In the genomic region with DNA sequence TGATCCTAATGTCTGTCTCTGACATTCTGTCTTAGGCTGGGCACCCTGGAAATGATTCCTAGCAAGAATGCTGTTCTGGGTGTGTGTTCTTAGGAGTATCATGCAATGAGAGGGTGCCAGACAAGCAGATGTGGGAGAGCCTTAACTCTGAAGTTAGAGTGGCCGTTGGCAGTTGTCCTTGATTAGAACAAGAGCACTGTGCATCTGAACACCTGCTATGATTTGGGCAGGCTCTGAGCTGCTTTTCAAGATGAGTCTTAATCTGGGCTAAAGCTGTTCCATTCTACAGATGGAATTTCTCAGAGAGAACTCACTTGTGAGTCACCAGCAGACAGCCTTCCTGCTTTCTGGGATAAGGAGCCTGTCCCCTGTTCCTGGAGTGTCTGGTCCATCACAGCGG, we compare ENCODE assay signal across 25 mouse cellular contexts.
DNase-seq lines count a peak whose midpoint lies in the region; ATAC-seq and TF ChIP-seq lines count a peak whose summit lies in the region.
"Had no signal": no experiment of that assay in that cellular context is flagged by ENCODE, and none has a peak within 500 bp of the region (broad histone marks: within the 10 kb centered on the region; RNA-seq: fewer than 3 reads in every experiment).

No protein-coding gene starts in this region.

- no peak for TF ChIP-seq POLR2A in thymus, adult 2 months (IDR thresholded peaks at IDR 0.05; ENCODE audit: control insufficient read depth, extremely low read depth, insufficient read depth, low read length, poor library complexity)

- peak; percentile 55 for DNase-seq in heart, adult 11 months
- DNase-seq in thymus, adult 2 months = peak; percentile 55
- DNase-seq in thymus, postnatal 4 days = no peak
- peak; percentile 62 for DNase-seq in thymus, postnatal 0 days (ENCODE audit: low spot score)
- peak; percentile 68 for DNase-seq in thymus, postnatal 25 days
- no peak for DNase-seq in lung, adult 18-20 months
- DNase-seq in adrenal gland, adult 2 months = no peak
- DNase-seq: adrenal gland, adult 8-10 months; adrenal gland, postnatal 14 days; adrenal gland, postnatal 36 days; cerebellum, adult 11 months; cerebellum, adult 18-20 months; cerebellum, adult 8-10 months; cerebellum, adult 9-11 months; cerebellum, postnatal 14 days; cerebellum, postnatal 36 days; embryo, embryonic 11 days had no signal

- TF ChIP-seq CTCF in thymus, adult 2 months (IDR thresholded peaks at IDR 0.05; ENCODE audit: borderline replicate concordance, control insufficient read depth, extremely low read depth, insufficient read depth, low read length, poor library complexity) = no peak

- 79% methylated on average over 2 of the region's 2 CpGs for WGBS in heart, embryonic 12.5 days
- WGBS in thymus, adult 2 months = 47% methylated on average over 2 of the region's 2 CpGs

- H3K4me3 ChIP-seq in heart, embryonic 12.5 days = no peak overlapping the region
- H3K4me3 ChIP-seq in thymus, adult 2 months (ENCODE audit: control insufficient read depth, insufficient read depth, low read length) = no peak overlapping the region
- H3K4me3 ChIP-seq: embryonic facial prominence, embryonic 13.5 days; embryonic facial prominence, embryonic 15.5 days; erythroblast, embryonic 14.5 days; forebrain, embryonic 10.5 days; forebrain, embryonic 12.5 days had no signal

- no peaks in the 10 kb centered on the region for H3K27me3 ChIP-seq in heart, embryonic 12.5 days (replicated peaks)
- H3K27me3 ChIP-seq in thymus, adult 2 months (ENCODE audit: control insufficient read depth, insufficient read depth, low read length) = no peaks in the 10 kb centered on the region
- H3K27me3 ChIP-seq: embryonic facial prominence, embryonic 13.5 days; embryonic facial prominence, embryonic 15.5 days; forebrain, embryonic 12.5 days had no signal

- no peak for ATAC-seq in heart, embryonic 12.5 days (ENCODE audit: insufficient number of reproducible peaks, low FRiP score)
- ATAC-seq: forebrain, embryonic 14.5 days; forebrain, embryonic 16.5 days had no signal

- H3K27ac ChIP-seq in heart, embryonic 12.5 days (ENCODE audit: poor library complexity, severe bottlenecking) = no peak overlapping the region
- peak overlapping the region; percentile 98 for H3K27ac ChIP-seq in thymus, adult 2 months (ENCODE audit: control insufficient read depth, insufficient read depth, low read length)
- H3K27ac ChIP-seq: embryonic facial prominence, embryonic 13.5 days; embryonic facial prominence, embryonic 15.5 days; forebrain, embryonic 10.5 days; forebrain, embryonic 12.5 days had no signal

- H3K4me1 ChIP-seq in heart, embryonic 12.5 days (replicated peaks) = no peaks in the 10 kb centered on the region
- peaks cover 14% of the 10 kb centered on the region for H3K4me1 ChIP-seq in thymus, adult 2 months (replicated peaks; ENCODE audit: control insufficient read depth, insufficient read depth, low read length)
- H3K4me1 ChIP-seq: embryonic facial prominence, embryonic 13.5 days; embryonic facial prominence, embryonic 15.5 days; forebrain, embryonic 10.5 days; forebrain, embryonic 12.5 days had no signal

- H3K36me3 ChIP-seq in heart, embryonic 12.5 days = no peaks in the 10 kb centered on the region
- H3K36me3 ChIP-seq in thymus, adult 2 months (ENCODE audit: control insufficient read depth, insufficient read depth, low read length) = no peaks in the 10 kb centered on the region
- H3K36me3 ChIP-seq: embryonic facial prominence, embryonic 13.5 days; embryonic facial prominence, embryonic 15.5 days; forebrain, embryonic 10.5 days; forebrain, embryonic 12.5 days had no signal

- H3K4me2 ChIP-seq in heart, embryonic 12.5 days = no peak overlapping the region
- H3K4me2 ChIP-seq: embryonic facial prominence, embryonic 13.5 days; embryonic facial prominence, embryonic 15.5 days; forebrain, embryonic 12.5 days had no signal

- H3K9me3 ChIP-seq in heart, embryonic 12.5 days (replicated peaks) = no peaks in the 10 kb centered on the region
- H3K9me3 ChIP-seq: embryonic facial prominence, embryonic 13.5 days; embryonic facial prominence, embryonic 15.5 days; forebrain, embryonic 10.5 days; forebrain, embryonic 12.5 days had no signal

- no peak overlapping the region for H3K9ac ChIP-seq in heart, embryonic 12.5 days
- H3K9ac ChIP-seq: embryonic facial prominence, embryonic 13.5 days; embryonic facial prominence, embryonic 15.5 days; forebrain, embryonic 12.5 days had no signal

Comparison
In these comparisons a context has a peak if more than half of its experiments do, and no peak if none do; other contexts are left out.
1. DNase-seq: peak in heart, adult 11 months (single experiment), thymus, adult 2 months (single experiment), thymus, postnatal 0 days (single experiment) and thymus, postnatal 25 days (single experiment); none in thymus, postnatal 4 days (single experiment), lung, adult 18-20 months (0 of 2) and adrenal gland, adult 2 months (single experiment).